Mouse (Mus musculus): ENCODE data around the gene Zfp750.

GRCm38 (mm10) chr11:121479476-121480203 is 39.5 kb downstream of the Zfp750 start:
- TF ChIP-seq CTCF (IDR thresholded peaks at IDR 0.05; ENCODE audit: extremely low read depth, insufficient read length, insufficient replicate concordance, low read depth, low read length), result no peak
- TF ChIP-seq POLR2A (IDR thresholded peaks at IDR 0.05; ENCODE audit: low read depth, low read length), result no peak

All from small intestine, adult 2 months (tissue).